Mouse (Mus musculus): ENCODE data around the gene S1pr4. TPM values are rescaled to one million over a fixed set of nuclear protein-coding genes. Genes with fewer than 3 reads are reported as not detected.

S1pr4 gene
- polyA plus RNA-seq, 1 experiment from 2014 or later = 3.6 TPM

DNA sequence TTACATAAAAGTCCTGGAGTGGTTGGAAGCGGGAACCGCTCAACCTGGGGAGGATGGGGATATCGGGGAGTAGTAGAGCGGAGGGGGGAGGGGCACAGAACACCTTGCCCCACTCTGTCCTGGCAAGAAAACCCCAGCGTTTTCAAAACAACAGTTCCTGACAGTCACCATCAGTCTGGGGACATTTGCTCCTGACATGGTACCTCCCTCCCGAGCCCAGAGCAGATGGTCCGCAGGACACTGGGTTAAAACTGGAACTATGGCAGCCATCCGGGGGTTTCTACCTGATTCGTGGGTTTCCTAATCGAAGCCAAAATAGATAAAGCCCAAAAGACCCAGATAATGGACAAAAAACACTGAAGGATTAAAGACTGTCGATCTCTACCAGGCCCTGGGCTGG lies 39.0 kb downstream of the S1pr4 start:
- no peak overlapping the region for H3K27ac ChIP-seq
- no peaks in the 10 kb centered on the region for H3K36me3 ChIP-seq
- peaks cover 25% of the 10 kb centered on the region for H3K4me1 ChIP-seq
- H3K4me3 ChIP-seq = no peak overlapping the region
- no peaks in the 10 kb centered on the region for H3K9me3 ChIP-seq
- H3K27me3 ChIP-seq = peaks cover 100% of the 10 kb centered on the region
- no peak for ATAC-seq (ENCODE audit: borderline replicate concordance, extremely low read depth, low FRiP score, low TSS enrichment)
- 30% methylated on average over 11 of the region's 11 CpGs for WGBS
- H3K4me2 ChIP-seq = no peak overlapping the region
- H3K9ac ChIP-seq = no peak overlapping the region

DNA sequence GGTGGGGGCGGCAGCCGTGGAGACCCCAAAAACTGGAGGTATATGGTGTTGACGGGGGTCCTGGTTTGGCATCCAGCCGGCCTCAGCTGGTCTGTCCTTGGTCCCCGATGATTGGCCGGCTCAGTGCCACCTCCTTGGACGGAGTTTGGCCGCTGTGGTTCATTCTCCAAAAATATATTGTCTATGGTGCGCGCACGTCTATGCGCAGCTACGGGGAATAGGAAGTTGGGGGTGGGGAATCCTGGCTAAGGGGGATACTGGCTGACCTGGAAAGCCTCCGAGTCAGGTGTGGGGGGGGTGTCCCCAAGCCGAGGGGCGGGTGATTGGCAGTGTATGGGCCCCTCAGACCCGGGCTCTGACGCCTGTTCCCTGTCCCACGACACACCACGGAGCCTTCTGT lies 39.5 kb downstream of the S1pr4 start:
- Histone ChIP-seq H3K9ac (no peak overlapping the region), H3K4me1 (peaks cover 25% of the 10 kb centered on the region), H3K9me3 (no peaks in the 10 kb centered on the region), H3K36me3 (no peaks in the 10 kb centered on the region), H3K4me2 (no peak overlapping the region), H3K4me3 (no peak overlapping the region), H3K27ac (no peak overlapping the region), H3K27me3 (peaks cover 100% of the 10 kb centered on the region)
- no peak for ATAC-seq (ENCODE audit: borderline replicate concordance, extremely low read depth, low FRiP score, low TSS enrichment)
- 30% methylated on average over 20 of the region's 20 CpGs for WGBS

DNA sequence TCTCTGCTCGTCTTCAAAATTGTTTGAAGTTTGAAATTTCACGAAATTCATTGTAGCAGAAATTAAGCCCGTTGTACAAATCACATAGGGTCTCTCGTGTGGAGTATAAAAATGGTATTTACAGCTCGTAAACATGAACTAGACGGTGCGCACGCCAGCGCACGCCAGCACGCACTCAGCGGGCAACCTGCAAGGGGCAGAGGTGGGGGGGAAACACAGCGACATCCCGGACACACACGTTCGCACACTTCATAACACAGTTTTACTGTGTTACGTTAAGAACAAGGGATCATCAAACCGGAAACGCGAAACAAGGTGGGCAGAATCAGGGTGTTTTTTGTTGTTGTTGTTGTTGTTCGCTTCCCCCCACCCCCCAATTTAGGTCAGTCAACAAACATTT lies 40.5 kb downstream of the S1pr4 start:
- ATAC-seq (ENCODE audit: borderline replicate concordance, extremely low read depth, low FRiP score, low TSS enrichment) = no peak
- H3K4me3 ChIP-seq = no peak overlapping the region
- H3K4me1 ChIP-seq = peaks cover 16% of the 10 kb centered on the region
- H3K27ac ChIP-seq = no peak overlapping the region
- 59% methylated on average over 21 of the region's 21 CpGs for WGBS
- no peaks in the 10 kb centered on the region for H3K9me3 ChIP-seq
- peaks cover 100% of the 10 kb centered on the region for H3K27me3 ChIP-seq
- H3K36me3 ChIP-seq = no peaks in the 10 kb centered on the region
- no peak overlapping the region for H3K9ac ChIP-seq
- H3K4me2 ChIP-seq = no peak overlapping the region

DNA sequence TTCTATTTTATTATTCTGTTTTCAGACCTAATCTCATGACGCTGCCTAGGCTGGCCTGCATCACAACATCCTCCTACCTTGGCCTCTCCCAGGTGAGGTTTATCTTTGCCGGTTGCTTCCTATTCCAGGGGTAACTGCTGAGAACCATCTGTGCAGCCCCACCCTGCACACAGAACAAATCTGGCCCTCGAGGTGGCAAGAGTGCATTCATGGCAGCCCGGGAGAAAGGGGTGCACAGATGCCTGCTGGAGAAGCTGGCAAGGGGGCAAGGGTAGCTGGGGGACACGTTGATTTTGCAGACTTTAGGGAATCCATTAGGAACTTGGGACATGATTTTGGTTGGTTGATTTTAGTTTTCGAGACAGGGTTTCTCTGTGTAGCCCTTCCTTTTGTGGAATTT lies 41.7 kb downstream of the S1pr4 start:
- no peak for ATAC-seq (ENCODE audit: borderline replicate concordance, extremely low read depth, low FRiP score, low TSS enrichment)

DNA sequence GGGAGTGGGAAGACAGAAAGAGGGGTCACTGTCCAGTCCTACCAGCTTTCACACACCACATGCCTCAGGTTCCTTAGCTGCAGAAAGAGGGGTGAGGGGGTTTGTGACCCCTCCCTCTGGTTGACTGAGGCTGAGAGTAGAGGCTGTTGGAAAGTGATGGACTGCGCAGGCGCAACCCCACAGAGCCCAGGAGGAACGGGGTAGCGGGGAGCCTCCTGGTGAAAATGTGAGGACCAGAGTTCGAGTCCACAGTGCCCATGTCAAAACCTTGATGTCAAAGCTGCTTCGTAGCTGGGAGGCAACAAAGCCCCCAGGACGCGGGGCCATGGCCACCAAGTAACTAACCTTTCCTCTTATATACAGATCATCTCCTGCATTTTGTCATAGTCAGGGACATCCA lies 42.3 kb downstream of the S1pr4 start:
- Histone ChIP-seq H3K27ac (no peak overlapping the region), H3K36me3 (no peaks in the 10 kb centered on the region), H3K4me1 (peaks cover 11% of the 10 kb centered on the region; the same call in 1 of the 2 replicates), H3K4me2 (no peak overlapping the region), H3K9ac (no peak overlapping the region), H3K4me3 (no peak overlapping the region), H3K27me3 (peaks cover 100% of the 10 kb centered on the region), H3K9me3 (no peaks in the 10 kb centered on the region)
- WGBS = 81% methylated on average over 8 of the region's 8 CpGs
- no peak for ATAC-seq (ENCODE audit: borderline replicate concordance, extremely low read depth, low FRiP score, low TSS enrichment)

More for the DNA sequence above, 41.7 kb downstream of the S1pr4 start:
- Histone ChIP-seq H3K27me3 (peaks cover 100% of the 10 kb centered on the region), H3K4me2 (no peak overlapping the region), H3K4me3 (no peak overlapping the region), H3K36me3 (no peaks in the 10 kb centered on the region), H3K9me3 (no peaks in the 10 kb centered on the region), H3K9ac (no peak overlapping the region), H3K27ac (no peak overlapping the region), H3K4me1 (peaks cover 11% of the 10 kb centered on the region; the same call in 1 of the 2 replicates)
- 74% methylated on average over 6 of the region's 6 CpGs for WGBS

DNA sequence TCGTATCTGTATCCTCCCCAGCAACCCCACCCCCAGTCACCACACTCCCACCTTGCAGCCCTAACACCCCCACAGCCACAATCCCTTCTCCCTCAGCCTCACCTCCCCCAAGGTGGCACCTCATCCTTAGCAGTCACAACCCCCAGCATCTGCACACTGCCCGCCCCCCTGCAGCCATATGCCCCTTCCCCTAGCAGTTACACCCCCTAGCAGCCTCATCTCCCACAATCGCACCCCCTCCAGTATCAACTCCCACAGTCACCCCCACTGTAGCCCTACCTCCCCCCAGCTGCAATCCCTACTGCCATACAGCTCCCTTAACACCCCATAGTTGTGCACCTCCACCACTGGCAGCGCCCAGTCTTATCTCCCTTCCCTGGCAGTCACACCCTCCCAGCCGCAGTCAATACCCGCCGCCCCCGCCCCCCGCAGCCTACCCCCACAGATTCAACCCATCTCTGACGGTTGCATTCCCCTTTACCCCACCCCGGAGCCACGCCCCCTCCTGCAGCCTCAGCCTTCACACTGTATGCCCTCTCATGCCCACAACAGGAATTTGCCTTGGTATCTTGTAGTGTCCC lies 42.9 kb downstream of the S1pr4 start:
- WGBS = 40% methylated on average over 12 of the region's 12 CpGs
- ATAC-seq (ENCODE audit: borderline replicate concordance, extremely low read depth, low FRiP score, low TSS enrichment) = peak; percentile 20; the same call in 1 of the 2 replicates
- peaks cover 100% of the 10 kb centered on the region for H3K27me3 ChIP-seq
- no peaks in the 10 kb centered on the region for H3K36me3 ChIP-seq
- no peak overlapping the region for H3K4me2 ChIP-seq
- H3K4me3 ChIP-seq = no peak overlapping the region
- H3K9ac ChIP-seq = no peak overlapping the region
- no peak overlapping the region for H3K27ac ChIP-seq
- H3K9me3 ChIP-seq = no peaks in the 10 kb centered on the region
- peaks cover 11% of the 10 kb centered on the region; the same call in 1 of the 2 replicates for H3K4me1 ChIP-seq

DNA sequence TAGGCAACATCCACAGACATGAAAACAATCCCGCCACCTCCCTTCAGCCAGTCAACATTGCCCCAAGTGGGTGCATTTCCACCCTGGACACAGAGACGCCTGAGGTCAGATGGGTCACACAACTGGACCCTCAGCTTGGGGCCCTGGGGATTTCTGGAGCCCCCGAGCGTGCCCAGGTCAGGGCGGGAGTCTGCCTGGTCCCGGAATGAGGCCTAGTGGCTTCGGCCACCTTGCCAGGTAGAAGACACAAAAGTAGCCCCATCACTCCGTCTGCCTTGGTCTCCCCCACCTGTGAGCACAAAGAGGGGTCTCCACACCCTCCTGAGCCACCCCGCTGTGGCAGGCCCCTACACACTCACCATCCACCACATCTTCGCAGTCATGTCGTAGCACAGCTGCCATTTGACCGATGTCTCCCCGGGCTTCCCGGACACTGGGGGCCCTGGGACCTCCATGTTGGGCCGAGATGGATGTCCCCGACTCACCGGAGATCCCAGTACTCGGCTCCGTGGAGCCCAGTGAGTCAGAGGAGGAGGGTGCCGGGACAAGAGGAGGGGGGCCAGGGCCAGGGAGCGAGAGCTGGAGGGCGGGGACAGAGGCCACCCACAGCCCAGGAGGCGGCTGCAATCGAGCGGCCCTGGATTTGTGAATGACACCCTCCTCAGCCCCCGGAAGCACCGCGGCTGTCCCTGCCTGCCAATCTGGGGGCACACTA lies 44.6 kb downstream of the S1pr4 start, which contains the start of gene Nfic:
Gene Nfic (minus strand): TSS at position 455 of the 715 bp plus-strand sequence.
- H3K4me3 ChIP-seq = no peak within 1 kb of the TSS
- peaks cover 100% of the 10 kb centered on the region for H3K27me3 ChIP-seq
- 49% methylated on average over 28 of the region's 28 CpGs for WGBS
- ATAC-seq (ENCODE audit: borderline replicate concordance, extremely low read depth, low FRiP score, low TSS enrichment) = no peak
- no peak within 1 kb of the TSS for H3K27ac ChIP-seq
- no peaks in the 10 kb centered on the region for H3K36me3 ChIP-seq
- no peaks in the 10 kb centered on the region for H3K9me3 ChIP-seq
- no peak within 1 kb of the TSS for H3K9ac ChIP-seq
- no peak within 1 kb of the TSS for H3K4me2 ChIP-seq
- peaks cover 5% of the 10 kb centered on the region; the same call in 1 of the 2 replicates for H3K4me1 ChIP-seq

DNA sequence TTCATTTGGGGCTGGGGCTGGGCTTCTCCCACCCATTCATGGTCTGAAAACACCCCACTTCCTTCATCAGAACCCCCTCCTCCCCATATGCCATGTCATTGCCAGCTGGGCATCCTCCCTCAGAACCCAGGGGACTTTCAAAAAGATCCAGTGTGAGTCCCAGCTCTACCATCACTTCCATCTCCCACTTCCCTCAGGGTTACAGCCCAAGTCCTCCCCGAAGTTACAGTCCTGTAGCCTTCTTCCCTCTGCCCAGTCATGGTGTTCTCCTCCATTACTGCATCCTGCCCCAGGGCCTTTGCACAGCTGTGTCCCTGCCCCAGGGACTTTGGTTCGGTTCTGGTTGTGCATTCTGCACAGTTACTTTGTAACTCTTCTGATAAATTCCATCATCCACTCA lies 45.8 kb downstream of the S1pr4 start:
- no peak overlapping the region for H3K27ac ChIP-seq
- no peaks in the 10 kb centered on the region for H3K9me3 ChIP-seq
- H3K4me2 ChIP-seq = no peak overlapping the region
- no peaks in the 10 kb centered on the region for H3K36me3 ChIP-seq
- ATAC-seq (ENCODE audit: borderline replicate concordance, extremely low read depth, low FRiP score, low TSS enrichment) = no peak
- H3K9ac ChIP-seq = no peak overlapping the region
- H3K4me1 ChIP-seq = peaks cover 5% of the 10 kb centered on the region; the same call in 1 of the 2 replicates
- WGBS = 64% methylated on average over 2 of the region's 2 CpGs
- no peak overlapping the region for H3K4me3 ChIP-seq
- H3K27me3 ChIP-seq = peaks cover 89% of the 10 kb centered on the region

DNA sequence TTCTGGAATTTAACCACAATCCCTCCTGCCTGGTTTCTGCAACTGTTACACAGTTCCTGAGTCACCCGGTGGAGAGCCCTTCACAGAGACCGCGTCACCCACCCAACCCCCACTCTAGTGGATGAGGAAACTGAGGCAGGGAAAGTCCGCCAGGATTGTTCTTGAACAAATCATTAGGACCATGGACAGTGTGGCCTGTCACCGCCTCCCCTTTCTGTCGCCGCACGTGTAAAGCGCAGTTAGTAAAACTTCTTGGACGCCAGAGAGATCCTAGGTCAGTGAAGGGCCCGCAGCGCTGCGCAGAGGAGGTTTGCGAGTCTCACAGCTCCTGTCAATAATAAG lies 47.0 kb downstream of the S1pr4 start:
- Histone ChIP-seq H3K27me3 (peaks cover 77% of the 10 kb centered on the region), H3K9me3 (no peaks in the 10 kb centered on the region), H3K4me3 (no peak overlapping the region), H3K9ac (no peak overlapping the region), H3K36me3 (no peaks in the 10 kb centered on the region), H3K4me2 (no peak overlapping the region), H3K27ac (no peak overlapping the region), H3K4me1 (peaks cover 5% of the 10 kb centered on the region; the same call in 1 of the 2 replicates)
- 4% methylated on average over 14 of the region's 14 CpGs for WGBS
- ATAC-seq (ENCODE audit: borderline replicate concordance, extremely low read depth, low FRiP score, low TSS enrichment) = no peak

DNA sequence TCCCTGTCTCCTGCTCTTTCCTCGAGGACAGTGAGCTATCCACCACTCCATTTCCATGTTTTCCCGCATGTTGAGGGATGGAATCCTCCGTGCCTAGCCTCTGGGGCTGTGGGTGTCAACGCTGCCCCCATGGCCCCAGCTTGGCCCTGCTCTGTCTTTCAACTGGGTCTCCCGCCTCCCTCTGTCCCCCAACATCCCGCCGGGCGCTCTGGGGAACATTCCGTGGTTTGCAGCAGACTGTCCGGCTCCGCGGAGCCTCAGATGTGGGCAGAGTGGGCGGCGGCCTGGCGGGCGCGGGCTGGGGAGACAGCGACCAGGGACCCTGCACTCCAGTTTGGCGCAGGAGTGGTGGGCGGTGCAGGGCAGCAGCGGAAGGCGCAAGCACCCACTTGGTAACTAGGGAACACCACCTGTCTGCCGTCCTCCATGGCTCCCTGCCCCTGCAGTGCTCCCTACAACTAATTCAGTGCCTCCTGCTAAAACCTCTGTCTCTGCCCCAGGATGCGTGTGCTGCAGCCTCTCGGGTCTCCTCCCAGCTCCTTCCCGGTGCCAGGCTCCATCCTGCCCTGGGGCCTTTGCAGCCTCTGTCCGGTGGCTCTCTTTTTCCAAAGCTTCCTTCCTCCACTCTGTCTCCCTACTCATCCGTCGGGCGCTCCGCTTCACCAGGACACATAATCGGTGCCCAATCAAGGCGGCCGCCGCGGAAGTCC lies 47.5 kb downstream of the S1pr4 start:
- H3K27me3 ChIP-seq = peaks cover 72% of the 10 kb centered on the region

DNA sequence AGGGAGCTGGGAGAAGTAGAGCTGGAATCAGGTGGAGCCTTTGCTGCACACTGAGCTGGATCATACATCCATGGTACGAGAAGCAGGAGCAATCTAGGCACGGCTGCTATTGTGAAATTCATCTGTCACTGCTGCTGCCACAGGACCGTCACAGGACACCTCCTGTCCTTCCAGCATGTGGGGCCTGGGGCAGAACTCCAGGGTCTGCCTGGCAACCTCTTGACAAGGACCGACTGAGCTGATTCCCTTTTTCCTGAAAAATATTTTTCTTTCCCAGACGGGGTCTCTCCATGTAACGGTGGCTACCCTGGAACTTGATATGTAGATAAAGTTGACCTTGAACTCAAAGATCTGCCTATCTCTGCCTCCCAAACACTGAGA lies 48.6 kb downstream of the S1pr4 start:
- Histone ChIP-seq H3K9me3 (no peaks in the 10 kb centered on the region), H3K27me3 (peaks cover 61% of the 10 kb centered on the region), H3K4me3 (no peak overlapping the region), H3K27ac (no peak overlapping the region), H3K36me3 (no peaks in the 10 kb centered on the region), H3K4me2 (no peak overlapping the region), H3K4me1 (peaks cover 5% of the 10 kb centered on the region; the same call in 1 of the 2 replicates), H3K9ac (no peak overlapping the region)
- no peak for ATAC-seq (ENCODE audit: borderline replicate concordance, extremely low read depth, low FRiP score, low TSS enrichment)
- 36% methylated on average over 6 of the region's 6 CpGs for WGBS

More for the DNA sequence above, 47.5 kb downstream of the S1pr4 start:
- 4% methylated on average over 36 of the region's 36 CpGs for WGBS
- no peak overlapping the region; the same call in 1 of the 2 replicates for H3K4me3 ChIP-seq
- no peak overlapping the region for H3K4me2 ChIP-seq
- no peaks in the 10 kb centered on the region for H3K9me3 ChIP-seq
- H3K4me1 ChIP-seq = peaks cover 5% of the 10 kb centered on the region; the same call in 1 of the 2 replicates
- no peak for ATAC-seq (ENCODE audit: borderline replicate concordance, extremely low read depth, low FRiP score, low TSS enrichment)
- no peak overlapping the region for H3K9ac ChIP-seq
- no peaks in the 10 kb centered on the region for H3K36me3 ChIP-seq
- no peak overlapping the region for H3K27ac ChIP-seq

Measured in lung, embryonic 15.5 days (tissue).